Mouse (Mus musculus): ENCODE data around the gene Ms4a4a.
"Not testable (repeated sequence)": the region's sequence is repeated elsewhere in the genome, so short reads cannot be mapped to it uniquely, and the experiment has no call there.

The Ms4a4a gene

DNA sequence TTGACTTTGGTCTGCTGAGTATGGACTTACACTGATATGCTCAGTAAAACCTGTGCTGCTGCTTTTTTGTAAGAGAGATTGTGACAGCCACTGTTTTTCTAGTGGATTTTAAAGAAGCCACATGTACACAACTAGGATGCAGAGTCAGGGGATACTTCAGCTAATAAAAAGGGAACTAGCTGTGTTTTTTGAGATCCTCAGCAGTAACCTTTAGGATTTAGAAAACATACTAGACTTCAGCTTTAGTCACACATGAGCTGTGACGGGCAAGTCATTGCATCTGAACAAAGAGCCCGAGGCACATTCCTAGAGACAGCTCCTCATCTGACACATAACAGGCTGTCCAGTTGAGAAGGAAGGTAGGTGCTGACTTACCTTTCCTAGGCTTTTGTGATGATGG lies at the start of gene Ms4a4a:
TSS of gene Ms4a4a (plus strand) at position 251 of the 400 bp plus-strand sequence.
- DNase-seq = no peak

DNA sequence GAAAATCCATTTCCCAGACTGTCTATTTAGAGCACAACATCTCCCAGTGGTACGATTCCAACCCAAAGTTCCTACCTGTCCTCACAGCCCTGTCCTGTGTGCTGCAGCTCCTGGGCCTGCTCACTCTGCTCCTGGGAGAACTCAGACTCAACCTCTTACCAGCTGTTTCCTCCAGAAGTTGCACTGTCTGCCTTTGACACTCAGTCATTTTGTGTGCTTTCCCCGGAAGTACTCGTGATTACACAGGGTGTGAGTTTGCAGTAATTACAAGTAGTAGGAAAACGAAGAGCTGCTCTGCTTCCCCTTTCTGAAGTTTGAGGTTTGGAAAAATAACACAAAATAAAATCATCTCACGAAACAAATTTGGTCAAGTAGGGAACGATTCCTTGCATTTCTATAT lies 39.4 kb upstream of the Ms4a4a start, which contains the start of gene Ms4a7:
TSS of gene Ms4a7 (minus strand) at position 215 of the 400 bp plus-strand sequence.
- no peak for DNase-seq

DNA sequence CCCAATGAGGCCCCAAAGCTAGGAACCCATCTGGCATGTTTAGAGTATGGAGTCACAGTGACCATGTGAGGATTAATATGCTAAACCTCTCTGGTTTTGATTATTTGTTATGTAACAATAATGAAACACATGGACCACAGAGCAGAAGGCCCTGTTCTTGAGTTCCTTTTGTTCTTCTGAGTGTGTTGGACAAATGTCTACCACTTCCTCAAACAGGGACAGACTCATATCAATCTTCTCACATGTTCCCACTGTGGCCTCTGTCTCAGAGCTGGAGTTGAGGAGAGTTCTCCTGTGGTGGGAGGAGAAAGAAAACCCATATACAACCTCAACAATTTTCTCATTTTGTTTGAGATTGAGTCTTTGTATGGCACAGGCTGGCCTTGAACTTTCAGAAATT lies 32.2 kb upstream of the Ms4a4a start:
- DNase-seq = no peak

DNA sequence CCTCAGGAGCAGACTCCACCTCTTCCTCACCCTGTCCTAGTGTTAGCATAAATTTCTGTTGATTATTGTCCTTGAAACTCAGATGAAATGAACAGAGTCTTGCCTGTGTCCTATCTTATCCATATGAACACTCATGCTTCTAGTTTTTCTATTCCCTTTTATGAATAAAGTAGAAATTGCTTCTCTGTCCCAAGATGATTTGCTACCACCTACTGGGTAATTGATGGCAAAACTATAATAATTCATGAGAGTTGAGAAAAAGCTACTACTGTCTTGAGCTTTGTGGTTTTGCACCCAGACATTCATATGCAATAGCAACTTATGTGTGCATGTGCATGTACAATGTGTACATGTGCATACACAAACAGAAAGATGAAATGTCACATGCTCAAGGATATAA lies 31.3 kb upstream of the Ms4a4a start:
- DNase-seq = no peak

DNA sequence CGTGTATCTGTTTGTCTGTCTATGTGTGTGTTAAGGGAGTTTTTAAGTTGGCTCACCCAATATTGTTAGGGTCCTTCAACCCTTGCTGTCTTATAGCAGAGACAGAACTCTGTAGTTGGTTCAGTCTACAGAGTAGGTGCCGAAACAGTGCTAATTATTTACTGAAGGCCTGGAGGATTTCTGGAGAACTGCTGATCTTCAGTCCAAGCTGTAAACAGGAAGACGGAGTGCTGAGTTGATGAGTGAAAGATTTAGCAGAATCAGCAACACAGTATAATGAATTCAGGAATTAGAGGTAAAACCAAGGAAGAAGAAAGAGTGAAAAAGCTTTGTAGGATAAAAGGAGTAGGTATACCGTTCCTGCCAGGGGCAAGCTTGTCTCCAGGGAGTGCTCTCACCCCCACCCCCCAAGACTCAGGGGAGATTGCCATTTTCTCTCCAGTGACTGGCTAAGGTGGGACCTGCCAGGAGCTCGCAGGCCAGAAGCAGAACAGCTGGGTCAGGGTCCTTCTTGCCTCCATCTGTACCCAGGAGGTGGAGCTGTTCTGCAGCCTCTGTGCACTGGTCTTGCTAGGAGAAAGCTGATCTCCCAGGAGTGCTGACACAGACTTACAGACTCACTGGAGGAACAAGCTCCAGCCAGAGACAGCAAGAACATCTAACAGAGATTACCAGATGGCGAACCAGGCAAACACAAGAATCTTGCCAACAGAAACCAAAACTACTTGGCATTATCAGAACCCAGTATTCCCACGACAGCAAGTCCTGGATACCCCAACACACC lies 25.4 kb upstream of the Ms4a4a start:
- no peak for DNase-seq

DNA sequence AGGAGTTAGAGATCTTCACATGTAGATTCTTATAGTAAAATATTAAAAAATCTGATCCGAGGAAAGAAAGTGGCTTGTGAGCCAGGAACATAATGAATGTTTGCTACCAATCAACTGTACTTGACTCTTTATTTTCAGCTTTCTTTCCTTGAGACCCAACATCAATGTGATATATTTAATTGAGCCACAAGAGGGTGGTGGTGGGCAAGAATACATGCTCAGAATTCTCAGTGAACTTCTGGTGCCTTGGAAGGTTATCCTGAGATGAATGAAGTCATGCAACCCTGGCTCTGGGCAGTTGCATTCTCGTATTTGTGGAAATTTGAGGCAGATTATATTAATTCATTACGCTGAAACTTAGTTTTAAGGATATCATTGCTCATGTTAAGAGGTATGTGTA lies 23.4 kb upstream of the Ms4a4a start:
- DNase-seq = no peak

DNA sequence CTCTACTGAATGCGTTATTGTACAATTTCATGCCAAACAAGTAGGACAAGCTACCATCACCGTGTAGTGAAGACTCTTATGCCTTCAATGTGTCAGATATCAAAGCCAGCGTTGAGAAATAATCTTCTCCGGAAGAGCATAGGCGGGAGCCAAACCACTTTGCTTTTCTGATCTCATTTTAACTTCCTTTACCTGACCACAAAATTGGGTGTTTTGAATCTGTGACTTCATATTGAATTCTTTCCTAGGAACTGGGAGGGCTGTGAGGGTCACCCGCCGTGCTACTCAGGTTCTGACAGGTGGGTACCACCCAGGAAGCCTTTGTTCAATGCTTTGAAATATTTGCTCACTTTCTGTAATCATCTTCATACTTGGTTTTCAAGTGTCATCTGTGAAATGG lies 19.6 kb upstream of the Ms4a4a start:
- DNase-seq = no peak

DNA sequence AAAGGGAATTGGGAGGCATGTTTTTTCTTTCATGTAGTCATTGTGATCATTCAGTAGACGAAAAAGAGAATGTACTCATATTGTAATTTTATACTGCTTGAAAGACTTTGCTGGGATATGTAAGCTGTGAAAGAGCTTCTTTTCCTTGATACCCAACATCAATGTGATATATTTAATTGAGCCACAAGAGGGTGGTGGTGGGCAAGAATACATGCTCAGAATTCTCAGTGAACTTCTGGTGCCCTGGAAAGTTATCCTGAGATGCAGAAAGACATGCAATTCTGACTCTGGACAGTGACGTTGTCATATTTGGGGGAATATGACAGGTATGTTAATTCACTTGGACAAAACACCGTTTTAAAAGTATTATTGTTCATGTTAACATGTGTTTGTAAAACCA lies 15.2 kb upstream of the Ms4a4a start:
- DNase-seq = no peak

DNA sequence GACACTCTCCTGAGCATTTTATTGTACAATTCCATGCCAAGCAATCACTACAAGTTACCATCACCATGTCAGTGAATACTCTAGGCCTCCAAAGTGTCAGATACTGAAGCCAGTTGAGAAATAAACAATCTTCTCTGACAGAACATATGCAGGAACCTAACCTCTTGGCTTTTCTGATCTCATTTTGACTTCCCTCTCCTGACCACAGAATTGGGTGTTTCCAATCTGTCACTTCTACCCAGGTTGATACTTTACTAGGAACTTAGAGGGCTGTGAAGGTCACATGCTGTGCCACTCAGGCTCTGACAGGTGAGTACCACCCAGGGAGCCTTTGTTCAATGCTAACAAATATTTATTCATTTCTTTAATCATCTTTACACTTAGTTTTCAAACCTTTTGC lies 13.3 kb upstream of the Ms4a4a start:
- DNase-seq = no peak

DNA sequence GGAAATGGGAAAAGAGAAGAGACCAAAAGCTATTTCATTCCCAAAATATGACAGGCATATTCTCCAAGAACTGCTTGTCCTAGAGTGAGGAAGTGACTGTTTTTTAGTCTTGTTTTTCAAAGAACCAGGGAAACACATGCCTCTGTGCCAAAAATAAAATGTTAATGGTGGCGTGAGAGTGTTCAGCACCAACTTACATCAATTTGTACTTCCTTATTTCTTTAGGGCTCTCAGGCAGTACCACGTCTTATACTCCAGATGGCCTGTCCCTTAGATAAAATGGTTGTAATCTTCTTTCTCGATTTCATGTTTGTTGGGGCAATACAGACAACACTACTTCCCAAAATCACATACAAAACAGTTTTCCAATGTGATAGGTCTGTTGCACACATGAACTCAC lies 7.0 kb upstream of the Ms4a4a start:
- no peak for DNase-seq

DNA sequence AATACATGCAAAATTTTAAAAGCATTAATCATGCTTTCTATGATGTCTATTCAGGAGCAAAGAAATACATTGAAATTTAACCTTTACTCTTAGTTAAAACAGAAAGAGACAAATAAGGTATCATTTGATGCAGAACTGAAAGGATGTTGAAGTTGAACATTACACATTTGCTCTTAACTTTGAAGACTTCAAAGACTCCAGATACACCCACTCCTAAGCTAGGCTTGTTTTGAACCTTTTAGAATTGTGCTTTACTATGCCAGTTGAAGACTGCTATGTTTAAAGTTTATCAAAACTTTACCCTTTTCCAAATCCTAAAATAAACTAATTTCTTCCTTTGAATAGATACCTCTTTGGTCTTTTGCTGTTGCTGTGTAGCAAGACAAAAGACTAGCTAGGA lies 4.1 kb upstream of the Ms4a4a start:
- no peak for DNase-seq

DNA sequence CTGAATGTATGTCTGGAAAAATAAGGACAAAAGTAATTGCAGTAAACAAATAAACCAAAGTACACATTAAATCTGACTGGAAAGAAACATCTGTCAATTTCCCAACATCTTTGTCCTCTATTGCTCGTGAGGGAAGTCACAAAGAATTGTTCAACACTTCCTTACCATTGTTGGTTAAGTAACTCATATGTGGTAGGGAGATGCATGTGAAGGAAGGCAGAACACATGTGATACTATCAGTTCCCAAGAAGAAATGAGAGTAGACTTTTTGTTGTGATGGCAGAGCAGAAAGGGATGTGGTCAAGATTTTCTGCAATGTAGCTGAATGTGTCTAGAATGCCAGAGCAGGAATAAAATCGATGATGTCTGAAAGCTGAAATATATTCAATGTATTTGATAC lies 1.1 kb downstream of the Ms4a4a start:
- DNase-seq = no peak

DNA sequence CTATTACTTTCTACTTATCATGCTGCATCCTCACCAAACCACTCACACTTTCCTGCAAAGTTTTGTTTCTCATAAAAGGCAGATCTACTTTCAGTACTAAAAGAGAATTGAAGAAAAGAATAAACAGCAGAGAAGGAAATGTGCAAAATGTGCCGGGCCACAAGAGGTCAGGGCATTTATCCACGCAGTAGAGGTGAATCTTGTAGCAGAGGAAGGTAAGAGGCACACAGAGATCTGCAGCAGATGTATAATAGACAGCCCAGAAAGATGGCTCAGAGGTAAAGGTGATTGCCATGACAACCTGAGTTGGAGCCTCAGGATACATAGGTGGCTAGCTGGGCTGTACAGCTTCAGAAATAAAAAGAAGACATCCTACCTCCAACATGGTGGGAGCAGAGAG lies 11.8 kb downstream of the Ms4a4a start:
- no peak for DNase-seq

DNA sequence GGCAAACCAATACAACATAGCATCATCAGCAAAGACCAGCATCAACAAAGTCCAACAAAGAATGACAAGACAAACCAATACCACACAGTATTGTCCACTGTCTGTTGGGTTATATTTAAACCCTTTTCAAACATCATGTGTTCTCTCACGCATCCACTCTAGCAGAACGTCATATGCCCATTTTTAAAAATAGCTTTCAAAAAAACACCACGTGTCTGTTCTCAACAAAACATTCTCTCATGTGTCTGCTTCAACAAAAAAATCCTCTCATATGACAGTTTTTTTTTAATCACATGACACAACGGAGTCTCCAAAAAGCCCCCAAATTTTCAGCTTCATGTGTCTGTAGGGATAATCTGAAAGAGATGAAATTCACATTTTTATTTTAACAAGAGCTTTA lies 12.4 kb downstream of the Ms4a4a start:
- DNase-seq = no peak

DNA sequence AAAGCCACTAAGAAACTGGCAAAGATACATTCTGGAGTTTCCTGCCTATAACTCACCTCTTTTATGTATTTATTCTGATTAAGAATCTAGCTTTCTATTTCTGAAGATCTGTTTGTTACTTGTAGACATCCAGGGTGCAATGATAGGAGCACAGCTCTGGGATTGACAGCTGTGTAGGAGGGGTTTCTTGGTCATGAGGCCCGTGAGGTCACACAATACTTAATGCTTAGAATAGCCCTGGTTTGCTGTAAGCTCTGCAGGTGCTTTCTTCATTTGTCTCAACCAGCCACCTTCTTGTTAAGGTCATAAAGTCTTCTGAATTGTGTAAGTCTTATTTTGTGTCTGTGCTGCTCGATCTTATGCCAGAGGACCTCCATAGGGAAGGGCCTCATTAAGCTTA lies 13.6 kb downstream of the Ms4a4a start:
- DNase-seq = no peak

DNA sequence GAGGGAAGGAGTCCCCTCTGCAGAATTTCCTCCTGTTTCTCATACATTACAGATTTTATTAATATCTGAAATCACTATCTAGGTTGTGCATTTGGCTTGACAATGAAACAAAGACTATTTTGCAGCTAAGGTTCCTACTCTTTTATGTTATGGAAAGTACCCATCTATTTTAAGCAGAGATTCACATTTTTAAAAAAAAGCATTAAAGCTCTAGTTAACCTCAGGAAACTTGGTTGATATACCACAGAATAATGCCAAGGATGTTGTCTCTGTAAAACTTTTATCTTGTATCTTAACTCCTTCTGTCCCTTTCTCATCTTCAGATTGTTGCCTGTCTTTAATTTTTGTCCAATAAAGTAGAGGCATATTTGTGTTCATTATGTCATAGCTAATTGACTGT lies 20.4 kb downstream of the Ms4a4a start:
- no peak for DNase-seq

DNA sequence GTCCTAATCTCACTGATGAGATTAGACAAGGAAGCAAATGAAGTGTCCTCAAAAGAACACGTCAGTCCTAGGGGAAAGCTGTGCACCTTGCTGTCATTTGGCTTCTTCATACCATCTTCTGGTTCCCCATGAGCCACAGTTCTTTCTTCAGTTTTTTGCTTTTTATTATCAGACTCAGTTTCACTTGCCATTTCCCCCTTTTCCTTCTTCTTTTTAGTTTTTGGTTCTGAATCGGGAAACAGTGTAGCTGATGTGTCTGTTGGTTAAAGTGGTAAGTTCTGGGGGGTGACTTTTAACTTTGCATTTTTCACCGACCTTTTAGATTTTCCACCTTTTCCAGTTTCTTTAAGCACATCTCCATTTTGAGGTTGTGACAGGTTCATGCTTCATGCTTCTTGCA lies 29.2 kb downstream of the Ms4a4a start, which contains the start of gene Ms4a4c:
TSS of gene Ms4a4c (plus strand) at position 244 of the 400 bp plus-strand sequence.
- no peak for DNase-seq

DNA sequence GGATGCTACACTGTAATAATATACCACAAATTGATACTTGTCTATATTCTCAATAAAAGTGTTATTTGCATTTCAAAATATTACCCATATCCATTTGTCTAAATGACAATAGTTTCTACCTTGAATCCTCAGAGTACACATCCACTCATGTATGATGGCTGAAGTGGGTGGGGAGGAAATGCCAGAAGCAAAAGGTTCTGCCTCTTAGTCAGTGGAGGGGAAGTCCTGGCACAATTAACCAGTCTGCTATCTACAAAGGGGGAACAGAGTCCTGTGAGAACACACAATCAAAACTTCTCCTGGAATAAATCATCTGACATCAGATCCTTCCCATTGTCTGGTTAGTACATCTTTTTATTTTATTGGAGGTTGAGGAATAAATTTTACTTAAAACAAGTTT lies 32.1 kb downstream of the Ms4a4a start:
- no peak for DNase-seq

DNA sequence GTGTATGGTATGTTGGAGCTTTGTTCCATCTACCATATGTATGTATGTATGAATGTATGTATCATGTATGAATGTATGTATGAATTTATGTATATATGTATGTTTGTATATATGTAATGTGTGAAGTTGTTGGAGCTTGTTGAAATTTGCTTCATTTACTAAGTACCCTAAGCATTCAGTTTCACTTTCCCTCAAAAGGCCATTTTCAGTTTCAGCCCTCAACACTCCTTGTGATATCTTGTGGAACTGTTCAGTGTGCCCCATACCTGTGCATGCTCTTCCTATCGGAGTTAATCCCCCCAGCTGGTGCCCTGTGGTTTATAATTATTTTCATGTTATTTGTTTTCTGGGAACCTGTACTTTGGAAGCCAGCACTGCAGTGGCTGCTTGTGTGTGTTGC lies 33.3 kb downstream of the Ms4a4a start:
- no peak for DNase-seq

DNA sequence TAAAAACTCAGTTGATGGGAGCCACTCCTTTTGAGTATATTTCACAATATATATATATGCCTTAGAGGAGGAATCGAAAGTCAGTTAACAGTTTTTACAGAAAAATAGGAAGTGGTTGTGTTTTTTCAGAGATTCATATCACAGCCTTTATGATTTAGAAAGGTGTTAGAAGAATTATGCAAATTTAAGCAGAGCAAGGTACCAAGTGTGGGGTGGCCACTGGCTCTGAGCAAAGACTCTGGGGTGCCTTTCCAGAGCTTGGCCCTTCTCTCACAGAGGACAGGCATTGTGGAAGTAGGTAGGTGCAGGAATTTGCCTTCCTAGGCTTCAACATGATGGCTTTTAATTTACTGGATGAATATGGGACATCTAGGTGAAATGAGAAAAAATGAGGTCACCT lies 36.3 kb downstream of the Ms4a4a start:
- DNase-seq = no peak

DNA sequence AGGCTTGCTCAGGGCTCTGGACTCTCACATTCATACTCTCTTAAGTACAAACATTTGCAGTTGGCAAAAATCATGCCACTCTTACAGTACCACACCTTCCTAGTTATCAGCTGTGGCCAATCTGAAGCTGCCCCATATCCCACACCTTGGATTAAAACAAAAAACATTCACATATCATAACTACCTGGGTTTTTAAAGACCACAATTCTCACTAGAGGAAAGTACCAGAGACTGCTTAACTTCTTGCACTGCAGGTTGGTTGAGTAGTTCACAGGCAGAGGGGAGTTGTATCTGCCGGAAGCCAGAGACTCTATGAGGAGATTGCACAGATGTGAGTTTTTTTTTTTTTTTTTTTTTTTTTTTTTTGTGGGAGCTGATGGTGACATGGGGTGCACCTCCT lies 38.8 kb downstream of the Ms4a4a start:
- no peak for DNase-seq

DNA sequence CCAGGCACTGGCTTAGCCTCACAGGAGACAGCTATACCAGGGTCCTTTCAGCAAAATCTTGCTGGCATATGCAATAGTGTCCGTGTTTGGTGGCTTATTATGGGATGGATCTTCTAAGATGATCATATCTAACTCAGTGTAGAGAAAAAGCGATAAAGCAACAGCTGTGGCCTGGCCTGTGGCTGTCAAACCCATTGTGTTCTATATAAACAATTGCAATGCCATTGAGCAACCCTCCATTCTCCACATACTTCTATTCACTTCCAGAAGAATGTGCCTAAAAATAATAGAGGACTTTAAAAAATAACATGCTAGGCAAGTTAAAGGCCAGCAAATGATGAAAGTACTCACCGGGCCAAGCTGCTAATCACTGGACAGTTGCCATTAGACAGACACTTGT lies 40.3 kb downstream of the Ms4a4a start:
- DNase-seq = no peak

DNA sequence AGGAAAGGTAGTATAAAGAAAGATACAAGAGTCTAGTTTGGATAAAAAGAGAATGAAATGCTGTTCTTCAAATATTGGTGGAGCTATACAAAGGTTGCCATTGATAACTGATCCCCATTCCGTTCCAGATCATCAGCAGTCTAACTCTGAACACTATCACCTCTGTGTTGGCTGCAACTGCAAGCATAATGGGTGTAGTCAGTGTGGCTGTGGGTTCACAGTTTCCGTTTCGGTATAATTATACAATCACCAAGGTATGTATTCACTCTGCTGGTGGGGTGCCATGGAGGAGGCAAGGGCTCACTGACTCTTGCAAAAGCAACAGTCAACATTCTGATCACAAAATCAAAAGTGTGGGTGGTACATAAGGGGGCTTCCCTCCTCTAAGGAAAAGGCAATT lies 43.5 kb downstream of the Ms4a4a start:
- not testable (repeated sequence) for DNase-seq

DNA sequence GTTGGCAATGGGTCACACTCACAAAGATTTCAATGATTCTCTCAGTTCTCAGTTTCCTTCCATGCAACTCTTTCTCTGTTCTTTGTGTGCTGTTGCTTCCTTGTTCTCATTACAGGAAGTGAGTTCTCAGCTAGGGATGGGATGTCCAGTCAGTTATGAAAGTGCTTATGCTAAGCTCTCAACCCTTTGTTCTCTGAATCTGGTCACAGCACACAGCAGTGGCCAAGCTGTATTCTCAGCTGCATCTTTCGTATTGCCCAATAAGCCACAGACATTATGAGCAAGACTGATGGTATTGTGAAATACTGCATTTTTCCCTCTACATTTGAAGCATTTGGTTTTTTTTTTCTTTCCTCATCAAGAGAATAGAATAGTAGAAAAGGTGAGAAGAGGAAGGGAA lies 55.9 kb downstream of the Ms4a4a start:
- DNase-seq = not testable (repeated sequence)

All from cerebellum, adult 9-11 months (tissue).